Mouse (Mus musculus) forebrain, embryonic 14.5 days (tissue): ENCODE results near the gene Syt14. TPM values are rescaled to one million over a fixed set of nuclear protein-coding genes. Genes with fewer than 3 reads are reported as not detected.
A peak's percentile ranks its signal among the peaks of the same experiment; 100 is the strongest.

Experiments used
- ATAC-seq: fragments of 200-750 bp; cut with Nextera tagmentation; 2 replicates; pipeline ENCODE4 v1.8.0; 2017; ENCODE audit warnings: mild to moderate bottlenecking, moderate library complexity
- DNase-seq: peaks from one replicate; pipeline ENCODE4 v3.0.0-alpha.2; 2015; ENCODE audit warnings: low spot score
- H3K27ac ChIP-seq: fragments of 300-500 bp; sonication (generic); 2 replicates; pipeline ENCODE4 v1.5.1; 2014; ENCODE audit warnings: low read depth, mild to moderate bottlenecking, control low read depth, low read length, moderate library complexity
- H3K27me3 ChIP-seq: fragments of 300-500 bp; sonication (generic); replicated peaks from 2 replicates; pipeline ENCODE4 v1.6.1; 2014; ENCODE audit warnings: low read length, control low read depth, mixed read lengths; ENCODE audit not compliant: control insufficient read depth, insufficient read depth
- H3K36me3 ChIP-seq: fragments of 300-500 bp; sonication (generic); 2 replicates; pipeline ENCODE4 v1.6.1; 2014; ENCODE audit warnings: low read length, control low read depth; ENCODE audit not compliant: control insufficient read depth, insufficient read depth
- H3K4me1 ChIP-seq: fragments of 300-500 bp; sonication (generic); 2 replicates; pipeline ENCODE4 v1.6.1; 2014; ENCODE audit warnings: antibody characterized with exemption, low read length, control low read depth; ENCODE audit not compliant: control insufficient read depth, insufficient read depth
- H3K4me2 ChIP-seq: fragments of 300-500 bp; sonication (generic); 2 replicates; pipeline ENCODE4 v1.6.1; 2014; ENCODE audit warnings: mild to moderate bottlenecking, control low read depth, low read length
- H3K4me3 ChIP-seq: fragments of 300-500 bp; sonication (generic); 2 replicates; pipeline ENCODE4 v1.5.1; 2014; ENCODE audit warnings: low read depth, low read length, control low read depth
- H3K9ac ChIP-seq: fragments of 300-500 bp; sonication (generic); 2 replicates; pipeline ENCODE4 v1.6.1; 2014; ENCODE audit warnings: mild to moderate bottlenecking, low read length, control low read depth, moderate library complexity
- H3K9me3 ChIP-seq: fragments of 300-500 bp; sonication (generic); replicated peaks from 2 replicates; pipeline ENCODE4 v1.6.1; 2016; ENCODE audit warnings: low read length, control low read depth, mixed read lengths; ENCODE audit not compliant: control insufficient read depth
- WGBS: fragments of 180-500 bp; shearing (Covaris S2); extraction: QIAGEN DNeasy Blood & Tissue Kit; methylation state at CpG from one replicate; pipeline ENCODE4 v1.1.7; 2014; 5-methylcytosine and 5-hydroxymethylcytosine counted together
- polyA plus RNA-seq: library from polyadenylated mRNA; unstranded; fragments of >200 nt; fragmentation: Nextera tagmentation; extraction: Ambion mirVana; gene quantifications from 2 replicates; pipeline ENCODE4 v1.2.1, GENCODE M21; 2014

Gene Syt14
- polyA plus RNA-seq = 6.9 and 10.0 TPM in 2 replicates

DNA sequence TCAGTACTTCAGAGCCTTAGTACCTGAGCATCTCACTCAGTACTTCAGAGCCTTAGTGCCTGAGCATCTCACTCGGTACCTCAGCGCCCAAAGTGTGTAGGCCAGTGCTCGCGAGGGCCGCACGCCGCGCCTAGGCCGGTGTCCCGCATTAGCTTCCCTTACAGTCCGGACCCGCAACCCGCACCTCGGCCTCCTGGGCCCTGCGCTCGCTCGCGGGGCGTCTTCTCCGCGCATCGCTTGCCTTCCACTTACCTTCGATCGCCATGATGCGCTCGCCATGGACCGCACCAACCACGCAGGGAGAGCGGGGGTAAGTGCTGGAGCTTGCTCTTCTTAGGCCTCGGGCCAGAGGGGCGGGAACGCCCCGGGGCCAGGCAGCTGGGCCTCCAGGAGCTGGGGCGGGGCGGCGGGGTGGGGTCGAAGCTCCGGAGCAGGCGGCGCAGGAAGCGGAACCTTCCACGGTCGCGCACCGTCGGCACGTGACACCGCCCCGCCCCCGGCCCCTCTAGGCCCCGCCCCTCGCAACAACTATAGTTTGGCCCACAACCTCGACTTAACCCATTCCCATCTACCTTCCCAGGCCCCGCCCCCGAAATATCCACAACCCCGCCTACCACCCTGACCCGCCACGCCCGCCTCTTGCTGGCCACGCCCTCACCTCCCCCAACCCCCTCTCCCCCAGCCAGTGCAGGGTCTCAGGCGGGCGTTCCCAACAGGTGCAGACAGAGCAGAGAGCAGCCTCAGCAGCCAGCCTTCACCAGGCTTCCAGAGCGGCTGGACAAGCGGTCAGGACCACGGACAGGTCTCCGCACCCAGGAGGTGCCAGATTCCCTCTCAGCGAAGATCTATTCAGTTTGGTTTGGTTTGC, at the start of gene Syt14:
Gene Syt14, minus strand, starts transcription at position 405 of the 868 bp plus-strand sequence.
- H3K27ac ChIP-seq = 0 out of 2 replicates have a peak within 1 kb of the TSS, but pooled peaks have one; percentile 44

DNA sequence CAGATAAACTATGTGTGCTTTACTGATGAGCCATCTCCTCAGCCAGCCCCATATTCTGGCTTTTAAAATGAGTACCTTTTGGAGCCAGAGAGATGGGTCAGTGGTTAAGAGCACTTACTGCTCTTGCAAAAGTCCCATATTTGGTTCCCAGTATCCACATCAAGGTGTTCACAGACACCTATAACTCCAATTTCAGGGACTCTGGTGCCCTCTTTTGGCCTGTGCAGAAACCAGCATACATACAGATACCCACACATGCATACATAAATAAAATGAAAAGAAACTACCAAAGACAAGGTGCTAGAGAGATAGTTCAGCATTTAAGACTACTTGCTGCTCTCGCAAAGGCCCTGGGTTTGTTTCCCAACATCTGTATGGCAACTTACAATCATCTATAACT, 48.4 kb upstream of the Syt14 start:
- DNase-seq (no peak), ATAC-seq (no peak)
- Histone ChIP-seq H3K4me1 (peaks cover 15% of the 10 kb centered on the region), H3K27ac (no peak overlapping the region), H3K36me3 (no peaks in the 10 kb centered on the region), H3K9me3 (no peaks in the 10 kb centered on the region), H3K27me3 (no peaks in the 10 kb centered on the region), H3K4me2 (no peak overlapping the region), H3K4me3 (no peak overlapping the region), H3K9ac (no peak overlapping the region)
- 97% methylated on average over 1 of the region's 1 CpGs for WGBS

More for the DNA sequence above, at the start of gene Syt14:
- Histone ChIP-seq H3K4me2 (peak within 1 kb of the TSS; percentile 88), H3K9ac (peak within 1 kb of the TSS; percentile 81), H3K9me3 (no peaks in the 10 kb centered on the region), H3K27me3 (no peaks in the 10 kb centered on the region), H3K36me3 (no peaks in the 10 kb centered on the region), H3K4me1 (peaks cover 9% of the 10 kb centered on the region; the same call in 1 of the 2 replicates), H3K4me3 (peak within 1 kb of the TSS; percentile 77)
- under 1% methylated on average over 56 of the region's 67 CpGs for WGBS
- ATAC-seq (peak; percentile 95), DNase-seq (peak; percentile 86)

GRCm38 (mm10) chr1:193083051-193083450, 47.5 kb upstream of the Syt14 start:
- WGBS = 54% methylated on average over 7 of the region's 7 CpGs
- H3K4me3 ChIP-seq = no peak overlapping the region
- no peak for DNase-seq
- 0 out of 2 replicates have a peak, but pooled peaks have one; percentile 5 for ATAC-seq
- H3K4me2 ChIP-seq = no peak overlapping the region
- H3K9me3 ChIP-seq = no peaks in the 10 kb centered on the region
- no peaks in the 10 kb centered on the region for H3K36me3 ChIP-seq
- no peaks in the 10 kb centered on the region for H3K27me3 ChIP-seq
- H3K4me1 ChIP-seq = peaks cover 15% of the 10 kb centered on the region
- H3K27ac ChIP-seq = peak overlapping the region; percentile 22; the same call in 1 of the 2 replicates
- no peak overlapping the region for H3K9ac ChIP-seq

GRCm38 (mm10) chr1:193082311-193082921, 46.8 kb upstream of the Syt14 start:
- no peak overlapping the region for H3K4me3 ChIP-seq
- peak overlapping the region; percentile 22; the same call in 1 of the 2 replicates for H3K27ac ChIP-seq
- no peak overlapping the region for H3K4me2 ChIP-seq
- H3K36me3 ChIP-seq = no peaks in the 10 kb centered on the region
- peaks cover 15% of the 10 kb centered on the region for H3K4me1 ChIP-seq
- DNase-seq = peak; percentile 46
- no peaks in the 10 kb centered on the region for H3K9me3 ChIP-seq
- no peaks in the 10 kb centered on the region for H3K27me3 ChIP-seq
- H3K9ac ChIP-seq = peak overlapping the region; percentile 29; the same call in 1 of the 2 replicates
- ATAC-seq = peak; percentile 71
- WGBS = 15% methylated on average over 10 of the region's 10 CpGs

DNA sequence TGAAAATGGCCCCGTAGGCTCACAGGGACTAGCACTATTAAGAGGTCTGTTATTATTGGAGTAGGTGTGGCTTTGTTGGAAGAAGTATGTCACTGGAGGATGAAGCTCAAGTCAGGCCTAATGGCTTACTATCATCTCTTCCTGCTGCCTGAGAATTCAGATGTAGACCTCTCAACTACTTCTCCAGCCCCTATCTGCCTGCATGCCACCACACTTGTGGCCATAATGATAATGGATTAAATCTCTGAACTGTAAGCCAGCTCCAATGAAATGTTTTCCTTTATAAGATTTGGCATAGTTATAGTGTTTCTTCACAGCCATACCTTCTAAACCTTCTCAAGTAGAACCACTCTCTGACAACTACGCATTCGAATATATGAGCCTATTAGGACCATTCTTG, 27.0 kb upstream of the Syt14 start:
- Histone ChIP-seq H3K4me1 (no peaks in the 10 kb centered on the region), H3K4me2 (no peak overlapping the region), H3K36me3 (no peaks in the 10 kb centered on the region), H3K9ac (no peak overlapping the region), H3K4me3 (no peak overlapping the region), H3K27me3 (no peaks in the 10 kb centered on the region), H3K27ac (no peak overlapping the region), H3K9me3 (no peaks in the 10 kb centered on the region)
- no peak for ATAC-seq
- no peak for DNase-seq
- WGBS = 90% methylated on average over 3 of the region's 3 CpGs

GRCm38 (mm10) chr1:193060167-193060566, 24.6 kb upstream of the Syt14 start:
- Histone ChIP-seq H3K9ac (no peak overlapping the region), H3K9me3 (no peaks in the 10 kb centered on the region), H3K36me3 (no peaks in the 10 kb centered on the region), H3K27ac (no peak overlapping the region), H3K4me1 (no peaks in the 10 kb centered on the region), H3K27me3 (no peaks in the 10 kb centered on the region), H3K4me3 (no peak overlapping the region), H3K4me2 (no peak overlapping the region)
- WGBS = 84% methylated on average over 2 of the region's 2 CpGs
- ATAC-seq (no peak), DNase-seq (no peak)

GRCm38 (mm10) chr1:193059596-193059995, 24.0 kb upstream of the Syt14 start:
- H3K9ac ChIP-seq = no peak overlapping the region
- DNase-seq (no peak), ATAC-seq (no peak)
- no peaks in the 10 kb centered on the region for H3K4me1 ChIP-seq
- no peaks in the 10 kb centered on the region for H3K27me3 ChIP-seq
- H3K4me2 ChIP-seq = no peak overlapping the region
- H3K4me3 ChIP-seq = no peak overlapping the region
- WGBS = 65% methylated on average over 5 of the region's 5 CpGs
- H3K36me3 ChIP-seq = no peaks in the 10 kb centered on the region
- no peak overlapping the region for H3K27ac ChIP-seq
- H3K9me3 ChIP-seq = no peaks in the 10 kb centered on the region

GRCm38 (mm10) chr1:193054401-193054800, 18.8 kb upstream of the Syt14 start:
- Histone ChIP-seq H3K4me3 (no peak overlapping the region), H3K4me2 (no peak overlapping the region), H3K9ac (no peak overlapping the region), H3K9me3 (no peaks in the 10 kb centered on the region), H3K27ac (no peak overlapping the region), H3K27me3 (no peaks in the 10 kb centered on the region), H3K36me3 (no peaks in the 10 kb centered on the region), H3K4me1 (no peaks in the 10 kb centered on the region)
- WGBS = 80% methylated on average over 5 of the region's 5 CpGs
- DNase-seq = peak; percentile 2
- ATAC-seq = no peak

DNA sequence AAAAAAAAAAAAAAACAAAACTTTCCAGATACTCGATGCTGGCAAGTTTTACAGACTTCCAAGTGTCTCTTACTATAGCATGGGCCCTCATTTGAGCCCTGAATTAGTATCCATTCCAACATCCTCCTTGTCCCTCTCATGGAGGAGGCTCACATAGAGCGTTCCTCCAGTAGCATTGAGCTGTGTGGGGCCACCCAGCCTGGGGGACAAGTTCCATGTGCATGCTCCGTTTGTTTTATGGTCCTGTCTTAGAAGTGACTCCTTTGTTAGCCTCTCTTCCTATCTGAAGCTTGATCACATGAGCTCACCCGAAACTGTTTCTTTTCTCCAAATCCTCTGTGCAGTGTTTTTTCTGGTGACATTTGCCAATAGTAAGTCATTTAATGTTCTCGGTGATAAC, 17.5 kb upstream of the Syt14 start:
- no peak for ATAC-seq
- H3K4me3 ChIP-seq = no peak overlapping the region
- WGBS = 79% methylated on average over 5 of the region's 5 CpGs
- H3K9me3 ChIP-seq = no peaks in the 10 kb centered on the region
- H3K36me3 ChIP-seq = no peaks in the 10 kb centered on the region
- no peak for DNase-seq
- H3K27ac ChIP-seq = no peak overlapping the region
- H3K27me3 ChIP-seq = no peaks in the 10 kb centered on the region
- no peak overlapping the region for H3K4me2 ChIP-seq
- H3K9ac ChIP-seq = no peak overlapping the region
- H3K4me1 ChIP-seq = no peaks in the 10 kb centered on the region
